Mouse (Mus musculus): Measurements from ENCODE around the gene Ahnak2.

GRCm38 (mm10) chr12:112804046-112804445 lies 1.6 kb upstream of the Ahnak2 start:
- TF ChIP-seq POLR2A (IDR thresholded peaks at IDR 0.05; ENCODE audit: borderline replicate concordance, control insufficient read depth, low read depth, low read length) (no peak), CTCF (IDR thresholded peaks at IDR 0.05; ENCODE audit: control insufficient read depth, insufficient read depth, low read length) (no peak)
